Mouse (Mus musculus): ENCODE measurements at regions not wholly inside any gene's neighbourhood (a gene's known extent, or its start where the extent isn't known, plus 50 kb on each side); places are given as distances from the start of the nearest gene placed in this dataset.

DNA sequence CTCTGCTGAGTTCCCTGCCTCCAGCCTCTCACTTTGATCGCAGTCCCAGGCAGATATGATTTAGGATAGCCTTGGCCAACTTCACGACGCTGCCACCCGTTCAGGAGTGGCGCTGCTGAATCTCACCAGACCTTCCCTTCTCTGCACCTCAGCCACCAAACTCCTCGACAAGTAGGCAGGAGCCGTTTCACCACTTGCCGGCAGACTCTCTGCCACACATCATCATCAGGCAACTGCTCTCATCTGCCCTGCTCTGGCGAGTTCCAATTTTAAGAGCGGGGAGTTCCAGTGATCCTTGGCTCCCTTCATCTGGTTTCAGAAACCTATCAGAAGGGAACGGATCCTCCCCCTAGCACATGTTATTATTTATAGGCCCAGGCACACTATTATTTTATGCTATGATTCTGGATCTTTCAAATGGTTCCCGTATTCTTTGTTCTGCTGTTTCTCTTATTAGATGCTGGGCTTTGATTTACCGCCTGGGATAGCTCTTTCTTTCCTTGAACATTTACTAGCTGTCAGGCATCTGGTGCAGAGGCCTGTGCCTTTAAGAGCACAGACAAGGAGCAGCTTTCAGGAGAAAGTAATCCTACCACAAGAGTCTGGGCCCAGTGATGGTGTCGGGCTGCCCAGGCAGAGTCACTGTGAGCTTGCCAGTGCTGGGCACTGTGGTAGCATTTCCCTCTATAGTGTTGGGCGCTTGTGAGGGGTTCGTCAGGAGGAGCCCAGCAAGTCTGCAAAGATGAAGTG, 722.3 kb downstream of the Vrk1 start:
- ATAC-seq (ENCODE audit: low FRiP score) (no peak), DNase-seq (ENCODE audit: low spot score, missing footprints) (no peak)
- Histone ChIP-seq H3K9ac (ENCODE audit: low read length) (no peak overlapping the region), H3K4me2 (no peak overlapping the region), H3K27me3 (ENCODE audit: control insufficient read depth, insufficient read depth, low read length) (no peaks in the 10 kb centered on the region), H3K4me3 (ENCODE audit: low read depth, low read length) (no peak overlapping the region), H3K4me1 (ENCODE audit: control insufficient read depth, insufficient read depth, low read length) (no peaks in the 10 kb centered on the region), H3K36me3 (ENCODE audit: control insufficient read depth, insufficient read depth, low read length) (no peaks in the 10 kb centered on the region), H3K27ac (ENCODE audit: low read depth, low read length) (no peak overlapping the region), H3K9me3 (ENCODE audit: control insufficient read depth, low read length) (no peaks in the 10 kb centered on the region)
- WGBS: 81% methylated on average over 16 of the region's 16 CpGs

DNA sequence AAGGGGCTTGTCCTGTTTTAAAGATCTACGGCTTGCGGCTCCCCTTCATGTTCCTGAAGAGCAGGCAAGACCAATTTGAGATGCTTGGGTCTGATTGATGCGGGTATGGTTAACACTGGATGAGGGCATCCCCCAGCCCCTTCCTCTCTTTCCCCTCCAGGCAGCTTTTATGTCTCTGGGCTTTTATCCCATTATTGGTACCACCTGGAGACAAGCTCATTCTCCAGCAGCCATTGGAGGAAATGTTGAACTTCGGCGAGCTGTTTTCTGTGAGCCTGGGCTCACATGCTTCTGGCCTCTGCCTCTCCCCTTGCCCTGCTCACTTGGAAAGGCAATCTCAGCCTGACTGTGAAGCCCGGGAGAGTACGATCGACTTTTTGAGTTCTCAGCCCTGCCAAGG, 738.7 kb downstream of the Vrk1 start:
- Histone ChIP-seq H3K9me3 (ENCODE audit: control insufficient read depth, low read length) (no peaks in the 10 kb centered on the region), H3K4me3 (ENCODE audit: low read depth, low read length) (no peak overlapping the region), H3K36me3 (ENCODE audit: control insufficient read depth, insufficient read depth, low read length) (no peaks in the 10 kb centered on the region), H3K9ac (ENCODE audit: low read length) (no peak overlapping the region), H3K27me3 (ENCODE audit: control insufficient read depth, insufficient read depth, low read length) (no peaks in the 10 kb centered on the region), H3K27ac (ENCODE audit: low read depth, low read length) (no peak overlapping the region), H3K4me2 (no peak overlapping the region), H3K4me1 (ENCODE audit: control insufficient read depth, insufficient read depth, low read length) (no peaks in the 10 kb centered on the region)
- DNase-seq (ENCODE audit: low spot score, missing footprints) (no peak), ATAC-seq (ENCODE audit: low FRiP score) (no peak)
- 88% methylated on average over 8 of the region's 8 CpGs for WGBS

DNA sequence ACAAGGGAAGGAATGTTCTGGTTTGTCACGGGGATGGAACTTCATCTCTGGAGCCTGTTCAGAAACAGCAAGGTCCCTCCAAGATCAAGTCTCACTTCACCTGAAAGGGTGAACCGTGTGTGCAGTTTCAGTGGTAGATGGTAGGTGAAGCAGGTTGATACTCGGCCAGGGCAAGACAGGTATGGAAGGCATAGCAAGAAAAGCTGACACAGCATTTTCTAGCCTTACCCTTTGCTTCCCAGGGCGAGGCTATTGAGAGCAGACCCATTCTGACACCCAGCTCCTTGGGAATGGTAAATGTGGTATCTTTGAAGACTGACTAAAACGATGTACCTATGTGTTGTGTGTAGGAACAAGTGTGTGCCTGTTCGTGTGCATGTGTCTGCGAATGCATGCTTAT, 724.9 kb upstream of the 3110018I06Rik start:
- no peak overlapping the region for H3K4me2 ChIP-seq
- no peak overlapping the region for H3K4me3 ChIP-seq (ENCODE audit: low read depth, low read length)
- H3K9me3 ChIP-seq (ENCODE audit: control insufficient read depth, low read length): no peaks in the 10 kb centered on the region; the same call in 1 of the 2 replicates
- H3K27me3 ChIP-seq (ENCODE audit: control insufficient read depth, insufficient read depth, low read length): no peaks in the 10 kb centered on the region
- H3K9ac ChIP-seq (ENCODE audit: low read length): no peak overlapping the region
- DNase-seq (ENCODE audit: low spot score, missing footprints) (no peak), ATAC-seq (ENCODE audit: low FRiP score) (no peak)
- no peaks in the 10 kb centered on the region for H3K4me1 ChIP-seq (ENCODE audit: control insufficient read depth, insufficient read depth, low read length)
- 85% methylated on average over 7 of the region's 7 CpGs for WGBS
- no peak overlapping the region for H3K27ac ChIP-seq (ENCODE audit: low read depth, low read length)
- H3K36me3 ChIP-seq (ENCODE audit: control insufficient read depth, insufficient read depth, low read length): no peaks in the 10 kb centered on the region

DNA sequence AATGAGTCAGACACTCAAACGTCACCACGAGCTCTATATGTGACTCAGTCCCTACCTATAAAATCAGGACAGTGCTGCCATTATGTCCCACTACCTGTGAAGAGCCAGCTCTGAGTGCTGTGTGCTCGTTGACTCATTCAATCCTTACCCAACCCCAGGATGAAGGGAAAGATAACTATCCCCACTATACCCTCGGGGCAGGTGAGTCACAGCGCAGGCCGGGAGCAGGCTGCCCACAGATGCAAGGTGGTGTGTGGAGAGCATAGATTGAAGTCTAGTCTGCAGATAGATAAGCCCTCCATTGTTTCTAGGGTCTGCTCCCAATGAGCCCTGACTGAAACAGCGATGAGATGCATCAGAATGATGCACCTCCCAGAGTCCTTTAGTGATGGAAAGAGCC, 723.9 kb upstream of the 3110018I06Rik start:
- no peak overlapping the region for H3K4me3 ChIP-seq (ENCODE audit: low read depth, low read length)
- 86% methylated on average over 7 of the region's 7 CpGs for WGBS
- H3K9ac ChIP-seq (ENCODE audit: low read length): no peak overlapping the region
- no peaks in the 10 kb centered on the region for H3K4me1 ChIP-seq (ENCODE audit: control insufficient read depth, insufficient read depth, low read length)
- no peaks in the 10 kb centered on the region for H3K9me3 ChIP-seq (ENCODE audit: control insufficient read depth, low read length)
- H3K4me2 ChIP-seq: no peak overlapping the region
- no peaks in the 10 kb centered on the region for H3K27me3 ChIP-seq (ENCODE audit: control insufficient read depth, insufficient read depth, low read length)
- no peak overlapping the region for H3K27ac ChIP-seq (ENCODE audit: low read depth, low read length)
- ATAC-seq (ENCODE audit: low FRiP score) (no peak), DNase-seq (ENCODE audit: low spot score, missing footprints) (no peak)
- no peaks in the 10 kb centered on the region for H3K36me3 ChIP-seq (ENCODE audit: control insufficient read depth, insufficient read depth, low read length)

DNA sequence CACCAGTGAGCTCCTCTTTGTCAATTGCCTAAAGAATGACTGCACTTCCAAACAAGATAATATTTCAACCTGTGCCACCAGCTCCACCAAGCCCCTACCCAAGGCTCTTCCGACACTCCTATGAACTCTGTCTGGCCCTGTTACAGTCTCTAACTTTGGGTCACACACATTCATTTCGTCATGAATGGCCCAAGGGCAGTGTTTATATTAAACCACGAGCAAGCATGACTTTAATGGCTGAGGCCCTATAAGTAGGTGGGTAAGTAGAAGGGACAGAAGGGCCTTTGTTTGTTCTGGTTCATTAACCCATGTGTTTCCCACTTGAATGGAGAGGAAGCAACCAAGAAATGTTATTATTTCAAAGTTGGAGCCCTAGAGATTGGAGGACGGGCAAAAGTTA, 714.9 kb upstream of the 3110018I06Rik start:
- H3K27ac ChIP-seq (ENCODE audit: low read depth, low read length): no peak overlapping the region
- no peak overlapping the region for H3K9ac ChIP-seq (ENCODE audit: low read length)
- no peak overlapping the region for H3K4me2 ChIP-seq
- ATAC-seq (ENCODE audit: low FRiP score): no peak
- H3K4me1 ChIP-seq (ENCODE audit: control insufficient read depth, insufficient read depth, low read length): no peaks in the 10 kb centered on the region
- DNase-seq (ENCODE audit: low spot score, missing footprints): no peak
- no peaks in the 10 kb centered on the region for H3K27me3 ChIP-seq (ENCODE audit: control insufficient read depth, insufficient read depth, low read length)
- no peak overlapping the region for H3K4me3 ChIP-seq (ENCODE audit: low read depth, low read length)
- WGBS: 78% methylated on average over 4 of the region's 4 CpGs
- H3K36me3 ChIP-seq (ENCODE audit: control insufficient read depth, insufficient read depth, low read length): no peaks in the 10 kb centered on the region
- H3K9me3 ChIP-seq (ENCODE audit: control insufficient read depth, low read length): no peaks in the 10 kb centered on the region

DNA sequence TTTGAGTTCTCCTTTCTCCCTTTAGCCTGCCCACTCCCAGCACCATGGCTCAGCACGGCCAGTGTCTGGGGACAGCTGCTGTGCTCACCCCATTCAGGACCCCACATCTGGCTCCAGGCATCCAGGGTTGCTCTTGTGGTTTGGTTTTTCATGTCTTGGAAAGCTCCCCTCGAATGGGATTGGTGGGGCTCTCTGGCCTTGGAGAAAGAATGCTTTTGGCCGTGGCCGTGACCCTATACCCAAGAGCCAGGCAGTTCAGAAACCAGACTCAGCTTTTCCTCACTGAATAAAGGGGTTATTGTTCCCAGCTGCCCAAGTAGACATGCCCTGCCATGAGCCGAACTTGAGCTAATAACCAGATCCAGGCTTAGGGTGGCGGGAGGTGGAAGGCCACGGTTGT, 691.8 kb upstream of the 3110018I06Rik start:
- H3K4me2 ChIP-seq: no peak overlapping the region
- H3K27me3 ChIP-seq (ENCODE audit: control insufficient read depth, insufficient read depth, low read length): no peaks in the 10 kb centered on the region
- DNase-seq (ENCODE audit: low spot score, missing footprints) (no peak), ATAC-seq (ENCODE audit: low FRiP score) (no peak)
- H3K27ac ChIP-seq (ENCODE audit: low read depth, low read length): no peak overlapping the region
- H3K9ac ChIP-seq (ENCODE audit: low read length): no peak overlapping the region
- H3K4me3 ChIP-seq (ENCODE audit: low read depth, low read length): no peak overlapping the region
- no peaks in the 10 kb centered on the region for H3K4me1 ChIP-seq (ENCODE audit: control insufficient read depth, insufficient read depth, low read length)
- 77% methylated on average over 7 of the region's 7 CpGs for WGBS
- no peaks in the 10 kb centered on the region for H3K9me3 ChIP-seq (ENCODE audit: control insufficient read depth, low read length)
- no peaks in the 10 kb centered on the region for H3K36me3 ChIP-seq (ENCODE audit: control insufficient read depth, insufficient read depth, low read length)

DNA sequence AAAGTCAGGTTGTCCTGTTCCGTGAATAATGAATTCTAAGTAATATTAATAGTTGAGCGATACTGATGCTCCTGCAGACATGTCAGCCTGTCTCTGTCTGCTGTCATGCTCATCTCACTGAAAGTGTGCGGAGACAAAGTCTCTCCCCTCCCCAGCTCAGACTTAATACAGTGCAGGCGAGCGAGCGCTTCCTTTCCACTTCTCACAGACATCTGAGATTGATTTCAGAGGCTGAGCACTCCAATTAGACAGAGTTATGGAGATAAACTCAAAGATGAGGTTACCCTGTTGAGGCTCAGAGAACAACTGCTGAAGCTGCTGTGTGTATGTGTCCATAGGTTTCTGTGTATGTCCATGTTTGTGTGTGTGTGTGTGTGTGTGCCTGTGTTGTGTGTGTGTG, 668.7 kb upstream of the 3110018I06Rik start:
- no peak overlapping the region for H3K27ac ChIP-seq (ENCODE audit: low read depth, low read length)
- WGBS: 85% methylated on average over 6 of the region's 6 CpGs
- no peaks in the 10 kb centered on the region for H3K9me3 ChIP-seq (ENCODE audit: control insufficient read depth, low read length)
- DNase-seq (ENCODE audit: low spot score, missing footprints) (no peak), ATAC-seq (ENCODE audit: low FRiP score) (no peak)
- no peak overlapping the region for H3K9ac ChIP-seq (ENCODE audit: low read length)
- no peaks in the 10 kb centered on the region for H3K36me3 ChIP-seq (ENCODE audit: control insufficient read depth, insufficient read depth, low read length)
- no peak overlapping the region for H3K4me2 ChIP-seq
- H3K4me1 ChIP-seq (ENCODE audit: control insufficient read depth, insufficient read depth, low read length): no peaks in the 10 kb centered on the region
- H3K4me3 ChIP-seq (ENCODE audit: low read depth, low read length): no peak overlapping the region
- H3K27me3 ChIP-seq (ENCODE audit: control insufficient read depth, insufficient read depth, low read length): no peaks in the 10 kb centered on the region

DNA sequence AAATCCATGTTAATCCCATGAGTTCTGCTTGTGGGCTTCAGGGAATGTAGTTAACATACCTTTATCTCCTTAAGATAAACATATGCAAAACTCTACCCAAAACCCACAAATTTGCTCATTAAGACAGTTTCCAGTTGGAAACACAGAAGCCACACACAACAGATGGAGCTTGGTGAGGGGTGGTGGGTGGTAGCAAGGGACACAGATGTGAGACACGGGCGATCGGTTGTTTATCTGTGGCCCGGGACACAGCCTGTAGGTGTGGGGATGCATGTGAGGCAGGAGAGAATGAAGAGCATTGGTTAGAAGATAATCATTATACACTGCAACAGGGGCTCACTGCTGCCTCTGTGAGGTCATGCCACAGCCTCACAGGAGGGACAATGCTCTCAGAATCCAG, 666.1 kb upstream of the 3110018I06Rik start:
- H3K27ac ChIP-seq (ENCODE audit: low read depth, low read length): no peak overlapping the region
- ATAC-seq (ENCODE audit: low FRiP score): no peak
- 86% methylated on average over 4 of the region's 4 CpGs for WGBS
- H3K27me3 ChIP-seq (ENCODE audit: control insufficient read depth, insufficient read depth, low read length): no peaks in the 10 kb centered on the region
- H3K9ac ChIP-seq (ENCODE audit: low read length): no peak overlapping the region
- H3K4me1 ChIP-seq (ENCODE audit: control insufficient read depth, insufficient read depth, low read length): peaks cover 3% of the 10 kb centered on the region; the same call in 1 of the 2 replicates
- H3K4me3 ChIP-seq (ENCODE audit: low read depth, low read length): no peak overlapping the region
- H3K4me2 ChIP-seq: no peak overlapping the region
- no peaks in the 10 kb centered on the region for H3K36me3 ChIP-seq (ENCODE audit: control insufficient read depth, insufficient read depth, low read length)
- DNase-seq (ENCODE audit: low spot score, missing footprints): no peak
- H3K9me3 ChIP-seq (ENCODE audit: control insufficient read depth, low read length): no peaks in the 10 kb centered on the region

DNA sequence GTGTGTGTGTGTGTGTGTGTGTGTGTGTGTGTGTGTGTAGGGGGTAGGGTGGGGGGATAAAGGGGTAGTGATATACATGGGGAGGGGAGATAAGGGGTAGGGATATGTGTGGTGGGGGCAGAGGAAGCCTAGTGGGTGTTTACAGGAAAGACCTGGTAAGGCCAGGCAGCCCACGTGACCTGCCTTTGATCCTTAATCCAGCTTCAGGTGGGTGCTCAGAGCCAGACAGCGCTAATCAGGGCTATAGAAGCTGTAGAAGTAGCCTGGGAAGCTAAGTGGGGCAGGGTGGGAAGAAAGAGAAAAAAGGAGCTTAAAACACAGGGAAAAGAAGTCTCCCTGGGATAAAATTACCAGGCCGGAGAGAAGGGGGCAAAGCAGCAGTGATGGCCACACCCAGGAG, 659.9 kb upstream of the 3110018I06Rik start:
- Histone ChIP-seq H3K27me3 (ENCODE audit: control insufficient read depth, insufficient read depth, low read length) (no peaks in the 10 kb centered on the region), H3K27ac (ENCODE audit: low read depth, low read length) (no peak overlapping the region), H3K4me3 (ENCODE audit: low read depth, low read length) (no peak overlapping the region), H3K36me3 (ENCODE audit: control insufficient read depth, insufficient read depth, low read length) (no peaks in the 10 kb centered on the region), H3K4me2 (no peak overlapping the region), H3K4me1 (ENCODE audit: control insufficient read depth, insufficient read depth, low read length) (peaks cover 16% of the 10 kb centered on the region), H3K9me3 (ENCODE audit: control insufficient read depth, low read length) (no peaks in the 10 kb centered on the region), H3K9ac (ENCODE audit: low read length) (no peak overlapping the region)
- ATAC-seq (ENCODE audit: low FRiP score) (no peak), DNase-seq (ENCODE audit: low spot score, missing footprints) (peak; percentile 83)
- 13% methylated on average over 3 of the region's 3 CpGs for WGBS
